Mouse (Mus musculus) heart, embryonic 16.5 days (tissue): Measurements from ENCODE around the gene Kank1. TPM values are rescaled to one million over a fixed set of nuclear protein-coding genes. Genes with fewer than 3 reads are reported as not detected.

ENCODE experiments used
- ATAC-seq: fragments of 200-750 bp; cut with Nextera tagmentation; replicated peaks from 2 replicates; pipeline ENCODE4 v1.8.0; 2017; ENCODE audit warnings: moderate number of reproducible peaks; ENCODE audit not compliant: insufficient read depth, low FRiP score; ENCODE audit errors: extremely low read depth
- H3K27ac ChIP-seq: fragments of 300-500 bp; sonication (generic); 2 replicates; pipeline ENCODE4 v1.5.1; 2014; ENCODE audit warnings: mild to moderate bottlenecking, low read length, control low read depth, moderate library complexity
- H3K27me3 ChIP-seq: fragments of 300-500 bp; sonication (generic); 2 replicates; pipeline ENCODE4 v1.6.1; 2014; ENCODE audit warnings: low read length, mixed read lengths; ENCODE audit not compliant: control insufficient read depth, insufficient read depth
- H3K36me3 ChIP-seq: fragments of 300-500 bp; sonication (generic); 2 replicates; pipeline ENCODE4 v1.6.1; 2014; ENCODE audit not compliant: control insufficient read depth, insufficient read depth
- H3K4me1 ChIP-seq: fragments of 300-500 bp; sonication (generic); 2 replicates; pipeline ENCODE4 v1.6.1; 2014; ENCODE audit warnings: low read length, mixed read lengths; ENCODE audit not compliant: control insufficient read depth, insufficient read depth
- H3K4me2 ChIP-seq: fragments of 300-500 bp; sonication (generic); 2 replicates; pipeline ENCODE4 v1.6.1; 2014; ENCODE audit warnings: low read depth, mild to moderate bottlenecking, control low read depth, low read length
- H3K4me3 ChIP-seq: fragments of 300-500 bp; sonication (generic); 2 replicates; pipeline ENCODE4 v1.5.1; 2014; ENCODE audit warnings: mild to moderate bottlenecking, control low read depth, low read length
- H3K9ac ChIP-seq: fragments of 300-500 bp; sonication (generic); 2 replicates; pipeline ENCODE4 v1.6.1; 2014; ENCODE audit warnings: low read length, control low read depth
- H3K9me3 ChIP-seq: fragments of 300-500 bp; sonication (generic); replicated peaks from 2 replicates; pipeline ENCODE4 v1.6.1; 2016; ENCODE audit warnings: low read length; ENCODE audit not compliant: control insufficient read depth
- WGBS: fragments of 180-500 bp; shearing (Covaris S2); extraction: QIAGEN DNeasy Blood & Tissue Kit; methylation state at CpG from one replicate; pipeline ENCODE4 v1.1.7; 2014; 5-methylcytosine and 5-hydroxymethylcytosine counted together
- polyA plus RNA-seq: library from polyadenylated mRNA; unstranded; fragments of >200 nt; fragmentation: Nextera tagmentation; extraction: Ambion mirVana; gene quantifications from 2 replicates; pipeline ENCODE4 v1.2.1, GENCODE M21; 2015

Kank1 gene
- polyA plus RNA-seq = 40.9 and 41.8 TPM in 2 replicates

GRCm38 (mm10) chr19:25236596-25237491 lies at the start of gene Kank1:
Kank1 (plus strand) TSS chr19:25236975.
- WGBS = under 1% methylated on average over 76 of the region's 76 CpGs

GRCm38 (mm10) chr19:25187681-25188080 lies 49.1 kb upstream of the Kank1 start:
- H3K9me3 ChIP-seq = no peaks in the 10 kb centered on the region
- H3K9ac ChIP-seq = no peak overlapping the region
- H3K36me3 ChIP-seq = no peaks in the 10 kb centered on the region
- H3K4me1 ChIP-seq = peaks cover 12% of the 10 kb centered on the region
- no peak overlapping the region for H3K27ac ChIP-seq
- no peak overlapping the region for H3K4me2 ChIP-seq
- H3K27me3 ChIP-seq = no peaks in the 10 kb centered on the region
- H3K4me3 ChIP-seq = no peak overlapping the region
- ATAC-seq = no peak; the same call in 1 of the 2 replicates
- 64% methylated on average over 18 of the region's 18 CpGs for WGBS

More at GRCm38 (mm10) chr19:25236596-25237491, at the start of gene Kank1:
- H3K27me3 ChIP-seq = peaks cover 4% of the 10 kb centered on the region; the same call in 1 of the 2 replicates
- H3K36me3 ChIP-seq = no peaks in the 10 kb centered on the region
- peak; percentile 86 for ATAC-seq
- H3K27ac ChIP-seq = peak within 1 kb of the TSS; percentile 82
- peak within 1 kb of the TSS; percentile 93 for H3K4me2 ChIP-seq
- peak within 1 kb of the TSS; percentile 64 for H3K9ac ChIP-seq
- peak within 1 kb of the TSS; percentile 71 for H3K4me3 ChIP-seq
- no peaks in the 10 kb centered on the region for H3K9me3 ChIP-seq
- H3K4me1 ChIP-seq = peaks cover 13% of the 10 kb centered on the region

- Histone ChIP-seq H3K9me3 (0 out of 2 replicates have a peak, but pooled peaks cover 4% of the 10 kb centered on the region), H3K4me1 (no peaks in the 10 kb centered on the region), H3K4me2 (no peak overlapping the region), H3K4me3 (no peak overlapping the region), H3K27ac (no peak overlapping the region), H3K36me3 (no peaks in the 10 kb centered on the region), H3K9ac (no peak overlapping the region), H3K27me3 (no peaks in the 10 kb centered on the region)
- ATAC-seq = no peak
- 90% methylated on average over 9 of the region's 9 CpGs for WGBS
Observed at GRCm38 (mm10) chr19:25193751-25194150, 43.0 kb upstream of the Kank1 start.

DNA sequence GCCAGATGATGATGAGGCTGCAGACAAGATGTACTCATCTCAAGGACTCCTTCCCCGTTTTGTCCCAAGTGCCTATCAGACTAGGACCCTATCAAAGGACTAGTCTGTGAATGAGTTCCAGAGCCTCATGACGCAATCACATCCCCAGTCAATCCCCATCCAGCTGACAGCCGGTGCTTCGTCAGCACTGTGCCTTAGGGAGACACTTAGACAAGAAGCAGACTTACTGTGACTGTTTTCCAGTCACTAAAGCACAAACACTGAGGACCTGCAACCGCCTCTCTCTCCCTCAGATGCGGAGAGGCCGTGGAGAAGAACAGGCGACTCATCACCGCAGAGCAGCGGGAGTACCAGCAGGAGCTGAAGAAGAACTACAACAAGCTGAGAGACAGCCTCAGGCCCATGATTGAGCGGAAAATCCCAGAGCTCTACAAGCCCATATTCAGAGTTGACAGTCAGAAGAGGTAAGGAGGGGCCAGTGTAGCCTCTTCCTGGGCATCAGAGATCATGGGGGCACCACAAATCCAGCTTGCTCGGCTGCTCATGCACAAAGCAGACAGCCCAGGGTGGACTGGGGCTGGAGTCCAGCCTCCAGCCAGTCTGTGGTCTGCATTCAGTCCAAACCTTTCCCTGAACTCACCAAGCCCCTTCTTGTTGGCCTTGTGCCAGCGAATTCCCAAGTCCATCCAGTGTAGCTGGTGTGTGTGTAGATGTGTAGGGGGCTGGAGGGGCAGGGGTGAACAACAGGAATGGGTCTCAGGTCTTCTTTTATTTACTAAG lies 36.5 kb upstream of the Kank1 start:
- WGBS = 52% methylated on average over 13 of the region's 13 CpGs
- Histone ChIP-seq H3K9me3 (no peaks in the 10 kb centered on the region; the same call in 1 of the 2 replicates), H3K27me3 (no peaks in the 10 kb centered on the region), H3K4me3 (no peak overlapping the region), H3K9ac (no peak overlapping the region), H3K27ac (no peak overlapping the region), H3K4me2 (no peak overlapping the region), H3K36me3 (no peaks in the 10 kb centered on the region), H3K4me1 (peaks cover 6% of the 10 kb centered on the region; the same call in 1 of the 2 replicates)
- ATAC-seq = no peak; the same call in 1 of the 2 replicates

DNA sequence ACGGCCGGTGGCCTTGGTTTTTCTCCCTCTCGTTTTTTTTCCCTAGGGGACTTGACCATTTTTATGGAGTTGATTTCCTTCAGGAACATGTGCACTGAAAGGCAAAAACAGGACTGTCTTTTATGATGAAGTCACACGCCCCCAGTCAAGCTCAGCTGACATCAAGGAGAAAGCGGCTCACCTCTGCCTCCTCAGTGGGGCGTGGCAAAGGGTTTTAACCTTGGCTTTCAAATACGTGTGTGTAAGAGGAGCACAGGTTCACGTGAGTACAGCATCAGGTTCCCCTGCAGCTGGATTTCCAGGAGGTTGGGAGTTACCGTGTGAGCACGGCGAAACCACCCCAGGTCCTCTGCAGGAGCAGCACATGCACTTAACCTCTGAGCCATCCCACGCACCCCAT lies 33.7 kb upstream of the Kank1 start:
- Histone ChIP-seq H3K9ac (no peak overlapping the region), H3K4me1 (peaks cover 11% of the 10 kb centered on the region), H3K4me3 (no peak overlapping the region), H3K36me3 (no peaks in the 10 kb centered on the region), H3K4me2 (no peak overlapping the region), H3K27ac (no peak overlapping the region), H3K9me3 (no peaks in the 10 kb centered on the region; the same call in 1 of the 2 replicates), H3K27me3 (no peaks in the 10 kb centered on the region)
- WGBS = 83% methylated on average over 12 of the region's 12 CpGs
- no peak for ATAC-seq

DNA sequence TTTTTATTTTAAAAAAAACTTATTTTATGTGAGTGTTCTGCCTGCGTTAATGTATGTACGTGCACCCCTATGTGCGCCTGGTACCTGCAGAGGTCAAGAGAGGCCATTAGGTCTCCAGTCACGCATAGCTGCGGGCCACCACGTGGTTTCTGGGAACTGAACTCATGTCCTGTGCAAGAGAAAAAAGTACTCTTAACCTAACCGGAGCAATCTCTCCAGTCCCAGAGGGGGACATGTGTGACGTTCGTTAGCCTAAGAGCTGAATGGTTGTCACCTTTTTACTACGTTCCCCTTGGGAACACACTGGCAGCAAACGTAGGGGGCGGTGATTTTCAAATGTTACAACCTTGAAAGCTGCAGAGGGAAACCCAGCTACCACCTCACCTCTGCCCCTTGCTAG lies 29.8 kb upstream of the Kank1 start:
- H3K4me2 ChIP-seq = no peak overlapping the region
- ATAC-seq = no peak
- no peaks in the 10 kb centered on the region for H3K36me3 ChIP-seq
- H3K9me3 ChIP-seq = no peaks in the 10 kb centered on the region
- no peak overlapping the region for H3K27ac ChIP-seq
- H3K4me1 ChIP-seq = peaks cover 5% of the 10 kb centered on the region
- no peaks in the 10 kb centered on the region; the same call in 1 of the 2 replicates for H3K27me3 ChIP-seq
- 75% methylated on average over 12 of the region's 12 CpGs for WGBS
- no peak overlapping the region for H3K4me3 ChIP-seq
- no peak overlapping the region for H3K9ac ChIP-seq

DNA sequence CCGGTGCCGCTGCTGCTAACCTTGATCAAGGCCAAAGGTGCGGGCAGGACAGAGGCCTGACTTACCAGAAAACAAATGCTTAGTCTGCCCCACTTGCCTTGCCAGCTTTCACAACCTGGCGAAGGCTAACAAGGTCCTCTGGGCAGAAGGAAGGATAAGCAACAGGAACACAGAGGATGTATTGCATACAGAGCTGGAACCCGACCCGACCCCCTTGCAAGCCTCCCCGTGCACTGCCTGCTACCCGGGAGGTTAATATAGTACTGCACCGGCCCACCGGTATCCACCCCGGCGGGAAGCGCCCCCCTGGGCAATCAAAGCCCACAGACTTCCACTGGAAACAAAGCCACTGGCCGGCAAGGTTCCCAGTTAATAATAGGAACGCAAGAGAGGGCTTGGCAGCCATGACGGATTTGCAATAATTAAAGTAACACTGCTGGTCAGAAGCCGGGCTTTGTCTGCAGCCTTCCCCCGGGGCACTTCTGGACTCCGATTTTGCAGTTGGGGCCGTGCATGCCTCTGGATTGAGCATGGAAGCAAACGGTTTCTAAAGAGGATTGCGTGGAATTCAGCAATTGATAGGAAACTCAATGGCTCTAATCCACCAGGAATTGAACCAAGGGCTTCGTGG lies 28.9 kb upstream of the Kank1 start:
- H3K4me2 ChIP-seq = peak overlapping the region; percentile 33
- H3K9ac ChIP-seq = peak overlapping the region; percentile 38; the same call in 1 of the 2 replicates
- H3K27ac ChIP-seq = no peak overlapping the region
- no peaks in the 10 kb centered on the region for H3K9me3 ChIP-seq
- H3K36me3 ChIP-seq = no peaks in the 10 kb centered on the region
- peaks cover 5% of the 10 kb centered on the region for H3K4me1 ChIP-seq
- 0 out of 2 replicates have a peak, but pooled peaks have one; percentile 32 for ATAC-seq
- H3K27me3 ChIP-seq = no peaks in the 10 kb centered on the region; the same call in 1 of the 2 replicates
- WGBS = 20% methylated on average over 23 of the region's 23 CpGs
- no peak overlapping the region for H3K4me3 ChIP-seq

DNA sequence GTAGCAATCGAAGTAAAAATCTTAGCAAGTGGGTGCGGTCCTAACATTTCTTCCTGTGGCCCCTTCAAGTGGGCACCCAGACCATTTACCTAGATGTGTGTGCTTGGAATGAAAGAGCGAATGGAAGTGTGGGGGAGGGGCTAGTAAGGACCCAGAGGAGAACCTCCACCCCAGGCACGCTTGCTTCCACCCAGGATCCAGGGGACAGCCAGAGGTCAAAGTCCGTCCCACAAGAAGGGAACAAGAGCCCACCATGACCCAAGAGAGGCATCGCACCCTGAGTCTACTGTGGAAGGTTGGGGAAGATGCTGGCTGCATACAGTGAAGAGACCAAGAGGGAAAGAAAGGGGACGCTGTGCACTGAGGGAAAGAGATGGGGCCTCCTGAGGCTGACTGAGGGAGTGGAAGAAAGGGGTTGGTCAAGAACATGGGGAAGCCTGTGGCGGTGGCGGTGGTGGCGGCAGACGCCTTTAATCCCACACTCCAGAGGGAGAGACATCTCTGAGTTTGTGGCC lies 28.1 kb upstream of the Kank1 start:
- Histone ChIP-seq H3K36me3 (no peaks in the 10 kb centered on the region), H3K4me1 (peaks cover 5% of the 10 kb centered on the region), H3K27me3 (no peaks in the 10 kb centered on the region; the same call in 1 of the 2 replicates), H3K4me2 (no peak overlapping the region), H3K27ac (no peak overlapping the region), H3K4me3 (no peak overlapping the region), H3K9ac (no peak overlapping the region), H3K9me3 (no peaks in the 10 kb centered on the region)
- ATAC-seq = no peak
- WGBS = 84% methylated on average over 11 of the region's 11 CpGs
